Mouse (Mus musculus) limb, embryonic 14.5 days (tissue): ENCODE results near the gene Rpgrip1. TPM values are rescaled to one million over a fixed set of nuclear protein-coding genes. Genes with fewer than 3 reads are reported as not detected.

ENCODE experiments used
- ATAC-seq: fragments of 200-750 bp; cut with Nextera tagmentation; 2 replicates; pipeline ENCODE4 v1.8.0; 2017; ENCODE audit warnings: low read depth, moderate number of reproducible peaks, moderate TSS enrichment; ENCODE audit not compliant: low FRiP score
- DNase-seq: peaks from one replicate; pipeline ENCODE4 v3.0.0-alpha.2; 2015; ENCODE audit warnings: low spot score
- H3K27ac ChIP-seq: fragments of 300-500 bp; sonication (generic); replicated peaks from 2 replicates; pipeline ENCODE4 v1.5.1; 2014; ENCODE audit warnings: low read depth, mild to moderate bottlenecking, low read length, moderate library complexity, mixed read lengths
- H3K27me3 ChIP-seq: fragments of 300-500 bp; sonication (generic); 2 replicates; pipeline ENCODE4 v1.6.1; 2014; ENCODE audit warnings: low read length, mixed read lengths; ENCODE audit not compliant: control insufficient read depth, insufficient read depth
- H3K36me3 ChIP-seq: fragments of 300-500 bp; sonication (generic); 2 replicates; pipeline ENCODE4 v1.6.1; 2014; ENCODE audit warnings: mild to moderate bottlenecking, low read length, moderate library complexity, mixed read lengths; ENCODE audit not compliant: control insufficient read depth, insufficient read depth
- H3K4me1 ChIP-seq: fragments of 300-500 bp; sonication (generic); 2 replicates; pipeline ENCODE4 v1.6.1; 2014; ENCODE audit warnings: antibody characterized with exemption, low read length, mixed read lengths; ENCODE audit not compliant: control insufficient read depth, insufficient read depth
- H3K4me2 ChIP-seq: fragments of 300-500 bp; sonication (generic); replicated peaks from 2 replicates; pipeline ENCODE4 v1.6.1; 2014; ENCODE audit warnings: low read depth, mild to moderate bottlenecking, low read length, moderate library complexity; ENCODE audit not compliant: severe bottlenecking
- H3K4me3 ChIP-seq: fragments of 300-500 bp; sonication (generic); replicated peaks from 2 replicates; pipeline ENCODE4 v1.5.1; 2014; ENCODE audit warnings: low read length
- H3K9ac ChIP-seq: fragments of 300-500 bp; sonication (generic); 2 replicates; pipeline ENCODE4 v1.6.1; 2014; ENCODE audit warnings: mild to moderate bottlenecking, low read depth, low read length, moderate library complexity; ENCODE audit not compliant: severe bottlenecking
- H3K9me3 ChIP-seq: fragments of 300-500 bp; sonication (generic); 2 replicates; pipeline ENCODE4 v1.6.1; 2016; ENCODE audit warnings: low read length; ENCODE audit not compliant: control insufficient read depth
- POLR2A ChIP-seq: fragments of 200-500 bp; IDR thresholded peaks from 2 replicates; pipeline ENCODE4 v1.8.0; 2012; ENCODE audit warnings: inconsistent platforms, mild to moderate bottlenecking, moderate library complexity, borderline replicate concordance; ENCODE audit not compliant: insufficient read depth, insufficient read length; ENCODE audit errors: extremely low read depth
- WGBS: fragments of 180-500 bp; shearing (Covaris S2); extraction: QIAGEN DNeasy Blood & Tissue Kit; methylation state at CpG from one replicate; pipeline ENCODE4 v1.1.7; 2014; 5-methylcytosine and 5-hydroxymethylcytosine counted together
- polyA plus RNA-seq, 2 experiments: library from polyadenylated mRNA; depleted of rRNA in 1 of 2; stranded (reverse) in 1 of 2; unstranded in 1 of 2; fragments of >200 nt; fragmentation: Nextera tagmentation in 1 of 2; extraction: Ambion mirVana in 1 of 2; gene quantifications; 2 replicates each; pipeline versions ENCODE4 v1.2.1 to v1.2.3; 2012 to 2014

Gene Rpgrip1
- polyA plus RNA-seq, 2 experiments: 1.1 to 63.4 TPM

- Histone ChIP-seq H3K27me3 (no peaks in the 10 kb centered on the region), H3K36me3 (peaks cover 27% of the 10 kb centered on the region; the same call in 1 of the 2 replicates), H3K4me1 (peaks cover 10% of the 10 kb centered on the region), H3K4me3 (no peak overlapping the region), H3K9me3 (no peaks in the 10 kb centered on the region), H3K4me2 (peak overlapping the region; percentile 37; the same call in 1 of the 2 replicates), H3K9ac (no peak overlapping the region), H3K27ac (no peak overlapping the region)
- no peak for DNase-seq
- ATAC-seq: no peak
- no peak for TF ChIP-seq POLR2A
- WGBS: 76% methylated on average over 5 of the region's 5 CpGs
These were observed 10.1 kb upstream of the Rpgrip1 start for GRCm38 (mm10) chr14:52100170-52100960.

- Histone ChIP-seq H3K4me2 (peak overlapping the region; percentile 54; the same call in 1 of the 2 replicates), H3K27ac (no peak overlapping the region), H3K4me3 (peak overlapping the region; percentile 99), H3K9ac (no peak overlapping the region), H3K36me3 (peaks cover 17% of the 10 kb centered on the region; the same call in 1 of the 2 replicates), H3K4me1 (peaks cover 12% of the 10 kb centered on the region), H3K27me3 (no peaks in the 10 kb centered on the region), H3K9me3 (no peaks in the 10 kb centered on the region)
- WGBS: 64% methylated on average over 1 of the region's 1 CpGs
- no peak for ATAC-seq
- TF ChIP-seq POLR2A: no peak
- no peak for DNase-seq
These were observed 9.0 kb upstream of the Rpgrip1 start for GRCm38 (mm10) chr14:52101285-52102157.

- TF ChIP-seq POLR2A: no peak
- under 1% methylated on average over 30 of the region's 30 CpGs for WGBS
- H3K9me3 ChIP-seq: no peaks in the 10 kb centered on the region
- peaks cover 14% of the 10 kb centered on the region for H3K4me1 ChIP-seq
- H3K4me2 ChIP-seq: peak overlapping the region; percentile 54
- peak overlapping the region; percentile 95 for H3K27ac ChIP-seq
- peaks cover 10% of the 10 kb centered on the region; the same call in 1 of the 2 replicates for H3K36me3 ChIP-seq
- H3K9ac ChIP-seq: peak overlapping the region; percentile 99
- peak; percentile 23 for DNase-seq
- ATAC-seq: peak; percentile 8
- H3K27me3 ChIP-seq: no peaks in the 10 kb centered on the region
- H3K4me3 ChIP-seq: peak overlapping the region; percentile 99
These were observed 7.0 kb upstream of the Rpgrip1 start for GRCm38 (mm10) chr14:52103474-52103855.

GRCm38 (mm10) chr14:52103856-52104676, 6.4 kb upstream of the Rpgrip1 start, which contains the start of gene Hnrnpc:
Gene Hnrnpc, minus strand, starts transcription at chr14:52104028.
- Histone ChIP-seq H3K36me3 (peaks cover 10% of the 10 kb centered on the region; the same call in 1 of the 2 replicates), H3K27ac (peak within 1 kb of the TSS; percentile 95), H3K9ac (peak within 1 kb of the TSS; percentile 99), H3K4me1 (peaks cover 11% of the 10 kb centered on the region), H3K4me3 (peak within 1 kb of the TSS; percentile 99), H3K9me3 (no peaks in the 10 kb centered on the region), H3K4me2 (peak within 1 kb of the TSS; percentile 55), H3K27me3 (no peaks in the 10 kb centered on the region)
- peak; percentile 98 for ATAC-seq
- under 1% methylated on average over 50 of the region's 50 CpGs for WGBS
- DNase-seq: peak; percentile 100
- TF ChIP-seq POLR2A: peak; percentile 96; the same call in 1 of the 2 replicates
